Mouse (Mus musculus) heart, embryonic 12.5 days (tissue): ENCODE results near the gene Rara. TPM values are rescaled to one million over a fixed set of nuclear protein-coding genes. Genes with fewer than 3 reads are reported as not detected.

Experiments used
- ATAC-seq: fragments of 200-750 bp; cut with Nextera tagmentation; 2 replicates; pipeline ENCODE4 v1.8.0; 2017; ENCODE audit warnings: moderate TSS enrichment, moderate library complexity; ENCODE audit not compliant: insufficient number of reproducible peaks, low FRiP score
- H3K27ac ChIP-seq: fragments of 300-500 bp; sonication (generic); 2 replicates; pipeline ENCODE4 v1.5.1; 2016; ENCODE audit warnings: mild to moderate bottlenecking, moderate library complexity; ENCODE audit not compliant: poor library complexity, severe bottlenecking
- H3K27me3 ChIP-seq: fragments of 300-500 bp; sonication (generic); replicated peaks from 2 replicates; pipeline ENCODE4 v1.6.1; 2016; ENCODE audit warnings: mild to moderate bottlenecking, moderate library complexity
- H3K36me3 ChIP-seq: fragments of 300-500 bp; sonication (generic); 2 replicates; pipeline ENCODE4 v1.6.1; 2016; ENCODE audit warnings: mild to moderate bottlenecking, moderate library complexity
- H3K4me1 ChIP-seq: fragments of 300-500 bp; sonication (generic); replicated peaks from 2 replicates; pipeline ENCODE4 v1.6.1; 2016; ENCODE audit warnings: mild to moderate bottlenecking
- H3K4me2 ChIP-seq: fragments of 300-500 bp; sonication (generic); 2 replicates; pipeline ENCODE4 v1.6.1; 2016; ENCODE audit warnings: mild to moderate bottlenecking, moderate library complexity
- H3K4me3 ChIP-seq: fragments of 300-500 bp; sonication (generic); 2 replicates; pipeline ENCODE4 v1.5.1; 2016; ENCODE audit warnings: mild to moderate bottlenecking
- H3K9ac ChIP-seq: fragments of 300-500 bp; sonication (generic); 2 replicates; pipeline ENCODE4 v1.6.1; 2016; ENCODE audit warnings: mild to moderate bottlenecking, moderate library complexity
- H3K9me3 ChIP-seq: fragments of 300-500 bp; sonication (generic); replicated peaks from 2 replicates; pipeline ENCODE4 v1.6.1; 2016; ENCODE audit warnings: mild to moderate bottlenecking, moderate library complexity
- WGBS: fragments of 180-500 bp; shearing (Covaris S2); methylation state at CpG from one replicate; pipeline ENCODE4 v1.1.7; 2016; 5-methylcytosine and 5-hydroxymethylcytosine counted together
- polyA plus RNA-seq: library from polyadenylated mRNA; unstranded; fragments of >200 nt; fragmentation: Nextera tagmentation; extraction: Ambion mirVana; gene quantifications from 2 replicates; pipeline ENCODE4 v1.2.1, GENCODE M21; 2016

Gene Rara
- polyA plus RNA-seq, 1 experiment from 2014 or later: 33.8 TPM

DNA sequence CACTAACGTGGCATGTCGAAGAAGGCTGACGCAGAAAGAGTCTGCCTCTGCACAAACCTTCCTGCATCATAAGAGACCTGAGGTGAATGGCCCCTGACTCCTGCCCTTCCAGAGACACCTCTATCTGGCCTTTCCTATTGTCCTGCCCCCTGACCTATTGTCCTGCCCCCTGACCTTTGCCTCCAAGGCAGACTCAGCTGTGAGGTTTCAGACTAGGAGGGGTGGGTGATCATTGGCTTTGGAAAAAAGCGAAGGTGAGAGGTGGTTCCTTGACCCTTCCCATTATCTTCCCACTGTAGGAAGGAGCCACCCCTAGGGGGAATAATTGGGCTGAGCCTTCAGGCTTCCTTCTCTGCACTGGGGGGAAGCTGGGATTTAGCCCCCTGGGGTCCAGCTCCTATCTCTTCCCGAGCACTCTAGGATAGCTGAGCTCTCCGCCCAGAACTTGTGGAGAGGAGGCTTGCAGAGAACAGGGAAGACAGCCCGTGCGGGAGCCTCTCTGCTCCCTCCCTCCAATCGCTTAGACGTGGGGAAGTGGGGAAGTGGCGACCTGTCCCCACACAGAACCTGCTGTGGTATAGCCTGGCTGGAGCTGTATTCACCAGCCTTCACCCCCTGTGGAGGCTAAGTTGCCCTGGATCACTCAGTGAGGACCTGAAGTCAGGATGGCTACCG is 34.9 kb downstream of the Rara start:
- no peaks in the 10 kb centered on the region for H3K9me3 ChIP-seq
- peaks cover 21% of the 10 kb centered on the region for H3K36me3 ChIP-seq
- WGBS: 7% methylated on average over 12 of the region's 12 CpGs
- peak overlapping the region; percentile 87 for H3K27ac ChIP-seq
- H3K27me3 ChIP-seq: no peaks in the 10 kb centered on the region
- no peak for ATAC-seq
- peaks cover 88% of the 10 kb centered on the region for H3K4me1 ChIP-seq
- H3K4me2 ChIP-seq: peak overlapping the region; percentile 100
- H3K4me3 ChIP-seq: peak overlapping the region; percentile 77
- H3K9ac ChIP-seq: peak overlapping the region; percentile 88

DNA sequence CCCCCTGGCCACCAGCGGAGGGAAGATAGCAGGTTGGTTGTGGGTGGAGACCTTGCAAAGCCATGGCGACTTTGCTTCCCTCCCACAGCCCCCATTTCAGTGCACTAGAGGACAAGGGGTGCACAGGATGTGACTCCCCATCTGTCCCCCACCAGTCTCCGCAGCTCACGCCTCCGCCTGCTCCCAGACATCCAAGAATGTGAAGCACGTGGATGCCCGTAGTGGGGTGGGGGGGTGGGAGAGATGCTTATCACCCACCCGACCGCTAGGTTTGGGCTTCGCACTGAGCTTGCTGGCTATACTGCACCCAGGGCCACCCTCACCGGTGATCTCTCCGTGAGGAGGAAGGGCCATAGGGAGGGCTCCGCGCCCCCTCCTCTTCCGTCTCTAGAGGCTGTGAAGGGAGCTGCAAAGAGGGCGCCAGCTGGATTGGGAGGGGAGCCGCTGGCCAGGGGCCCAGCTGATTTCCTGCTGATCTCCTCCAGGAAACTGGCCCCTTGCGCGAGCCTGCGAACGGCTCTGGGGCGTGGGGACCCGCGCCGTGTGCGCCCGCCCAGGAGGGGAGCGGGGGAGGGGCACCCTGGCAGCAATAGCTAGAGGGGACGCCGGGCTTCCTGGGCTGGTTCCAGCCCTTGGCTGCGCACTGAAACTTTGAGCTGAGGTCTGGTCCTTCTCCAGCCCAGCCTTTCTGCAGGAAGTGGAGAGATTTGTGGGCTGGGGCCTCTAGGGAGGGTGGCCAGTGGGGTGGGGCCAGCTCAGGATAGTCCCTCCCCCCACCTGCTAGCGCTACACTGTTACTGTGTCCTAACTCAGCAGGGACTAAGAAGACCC is 35.8 kb downstream of the Rara start:
- Histone ChIP-seq H3K27me3 (no peaks in the 10 kb centered on the region), H3K4me3 (peak overlapping the region; percentile 77), H3K27ac (peak overlapping the region; percentile 87), H3K9me3 (no peaks in the 10 kb centered on the region), H3K4me1 (peaks cover 96% of the 10 kb centered on the region), H3K36me3 (peaks cover 23% of the 10 kb centered on the region), H3K4me2 (peak overlapping the region; percentile 100), H3K9ac (peak overlapping the region; percentile 88)
- ATAC-seq: peak; percentile 81
- 0% methylated on average over 31 of the region's 32 CpGs for WGBS

GRCm38 (mm10) chr11:98964201-98964615 is 36.6 kb downstream of the Rara start:
- peak overlapping the region; percentile 100 for H3K4me2 ChIP-seq
- H3K9ac ChIP-seq: peak overlapping the region; percentile 88
- peak overlapping the region; percentile 77 for H3K4me3 ChIP-seq
- peak overlapping the region; percentile 87 for H3K27ac ChIP-seq
- peaks cover 30% of the 10 kb centered on the region for H3K36me3 ChIP-seq
- peaks cover 98% of the 10 kb centered on the region for H3K4me1 ChIP-seq
- H3K27me3 ChIP-seq: no peaks in the 10 kb centered on the region
- 23% methylated on average over 6 of the region's 6 CpGs for WGBS
- no peaks in the 10 kb centered on the region for H3K9me3 ChIP-seq
- ATAC-seq: no peak

DNA sequence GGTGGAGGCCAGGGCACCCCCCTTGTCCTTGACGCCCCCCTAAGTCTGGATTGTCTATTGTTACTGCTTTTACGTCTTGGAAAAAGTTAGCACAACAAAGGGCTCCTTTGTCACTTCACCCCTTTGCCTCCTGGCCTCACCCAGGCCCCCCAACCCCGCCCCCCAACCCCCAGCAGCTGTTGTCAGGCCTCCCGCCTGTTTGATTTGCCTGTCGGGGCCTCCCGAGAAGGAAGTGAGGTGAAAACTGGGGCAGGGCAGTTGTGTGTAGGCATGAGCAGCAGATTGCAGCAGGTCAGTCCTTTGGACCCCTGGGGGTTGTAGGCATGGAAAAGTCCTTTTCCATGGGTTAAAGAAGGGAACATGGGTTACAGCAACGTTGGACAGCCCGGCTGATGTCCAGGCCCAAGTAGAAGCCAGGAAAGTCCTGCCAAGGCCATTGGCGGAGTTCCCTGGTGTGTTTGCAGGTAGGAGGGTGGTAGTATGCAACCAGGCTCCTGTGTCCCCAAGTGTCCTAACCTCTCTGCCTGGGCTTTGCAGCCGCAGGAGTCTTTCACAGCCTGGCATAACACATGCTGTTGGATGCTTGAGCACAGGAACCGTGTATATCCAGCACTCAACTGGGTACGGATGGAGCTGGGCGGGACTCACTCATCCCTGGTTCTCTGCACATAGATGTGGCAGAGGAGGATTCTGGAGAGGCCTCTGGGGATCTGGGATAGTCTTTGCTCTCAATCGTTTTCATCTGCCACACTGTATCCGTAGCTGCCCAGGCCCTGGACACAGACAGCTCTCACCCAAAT is 37.2 kb downstream of the Rara start:
- Histone ChIP-seq H3K9me3 (no peaks in the 10 kb centered on the region), H3K4me1 (peaks cover 98% of the 10 kb centered on the region), H3K4me3 (peak overlapping the region; percentile 77), H3K27ac (peak overlapping the region; percentile 87), H3K4me2 (peak overlapping the region; percentile 100), H3K27me3 (no peaks in the 10 kb centered on the region), H3K36me3 (peaks cover 35% of the 10 kb centered on the region), H3K9ac (peak overlapping the region; percentile 88)
- 24% methylated on average over 15 of the region's 15 CpGs for WGBS
- ATAC-seq: no peak

GRCm38 (mm10) chr11:98965416-98966077 is 37.9 kb downstream of the Rara start:
- H3K9ac ChIP-seq: peak overlapping the region; percentile 88
- H3K4me3 ChIP-seq: peak overlapping the region; percentile 77
- no peaks in the 10 kb centered on the region for H3K27me3 ChIP-seq
- 14% methylated on average over 11 of the region's 11 CpGs for WGBS
- H3K4me1 ChIP-seq: peaks cover 98% of the 10 kb centered on the region
- ATAC-seq: no peak
- peak overlapping the region; percentile 100 for H3K4me2 ChIP-seq
- peaks cover 42% of the 10 kb centered on the region for H3K36me3 ChIP-seq
- H3K27ac ChIP-seq: peak overlapping the region; percentile 87; the same call in 1 of the 2 replicates
- no peaks in the 10 kb centered on the region for H3K9me3 ChIP-seq

DNA sequence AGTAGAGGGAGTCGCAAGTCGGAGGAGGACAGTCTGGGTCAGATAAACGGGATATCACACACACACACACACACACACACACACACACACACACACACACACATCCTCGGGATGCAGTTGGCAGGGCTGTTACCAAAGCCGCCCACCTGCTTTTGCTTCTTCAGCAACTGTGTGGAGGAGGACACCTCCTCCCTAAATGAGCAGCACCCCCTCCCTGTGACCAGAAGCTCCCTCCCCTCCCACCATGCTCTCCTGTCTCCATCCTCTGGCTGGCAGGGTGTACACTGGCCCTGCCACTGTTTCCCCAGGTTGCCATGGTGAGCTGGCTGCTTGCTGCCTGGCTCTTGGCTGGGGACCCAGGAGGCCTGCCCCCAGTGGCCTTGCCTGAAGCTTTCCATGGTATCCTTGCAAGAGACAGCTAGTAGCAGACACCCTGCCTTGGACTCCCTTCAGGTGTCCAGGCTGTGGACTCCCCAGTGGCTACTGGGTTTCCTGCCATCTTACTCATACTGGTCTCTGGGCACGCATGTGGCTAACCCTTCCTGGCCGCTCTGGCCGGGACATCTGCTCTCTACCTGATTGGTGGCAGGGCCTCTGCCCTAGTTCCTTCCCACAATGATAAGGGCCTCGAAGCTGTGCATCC is 39.0 kb downstream of the Rara start:
- peaks cover 53% of the 10 kb centered on the region for H3K36me3 ChIP-seq
- WGBS: 31% methylated on average over 9 of the region's 9 CpGs
- H3K9ac ChIP-seq: 0 out of 2 replicates have a peak overlapping the region, but pooled peaks have one; percentile 32

DNA sequence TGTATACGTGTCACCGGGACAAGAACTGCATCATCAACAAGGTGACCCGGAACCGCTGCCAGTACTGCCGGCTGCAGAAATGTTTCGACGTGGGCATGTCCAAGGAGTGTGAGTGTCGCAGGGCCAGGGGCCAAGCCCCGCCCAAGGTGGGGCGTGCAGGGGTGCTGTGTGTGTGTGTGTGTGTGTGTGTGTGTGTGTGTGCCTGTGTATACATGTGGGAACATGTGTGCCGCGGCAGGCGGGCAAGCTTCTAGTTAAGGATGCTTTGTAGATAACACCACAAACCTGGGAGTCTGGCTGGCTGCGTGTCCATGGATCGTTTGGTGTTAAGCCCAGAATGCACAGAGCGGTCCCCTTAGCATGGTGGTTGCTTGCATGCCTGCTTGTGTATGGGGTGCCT is 40.5 kb downstream of the Rara start:
- no peaks in the 10 kb centered on the region for H3K9me3 ChIP-seq
- ATAC-seq: no peak
- H3K4me1 ChIP-seq: peaks cover 85% of the 10 kb centered on the region
- 70% methylated on average over 16 of the region's 16 CpGs for WGBS
- H3K27ac ChIP-seq: no peak overlapping the region
- no peaks in the 10 kb centered on the region for H3K27me3 ChIP-seq
- no peak overlapping the region for H3K4me3 ChIP-seq
- peak overlapping the region; percentile 26; the same call in 1 of the 2 replicates for H3K9ac ChIP-seq
- peaks cover 66% of the 10 kb centered on the region for H3K36me3 ChIP-seq
- H3K4me2 ChIP-seq: no peak overlapping the region; the same call in 1 of the 2 replicates

More for the DNA sequence above, 39.0 kb downstream of the Rara start:
- Histone ChIP-seq H3K4me1 (peaks cover 98% of the 10 kb centered on the region), H3K27me3 (no peaks in the 10 kb centered on the region), H3K9me3 (no peaks in the 10 kb centered on the region), H3K4me3 (no peak overlapping the region), H3K4me2 (peak overlapping the region; percentile 100; the same call in 1 of the 2 replicates), H3K27ac (peak overlapping the region; percentile 34; the same call in 1 of the 2 replicates)
- no peak for ATAC-seq

DNA sequence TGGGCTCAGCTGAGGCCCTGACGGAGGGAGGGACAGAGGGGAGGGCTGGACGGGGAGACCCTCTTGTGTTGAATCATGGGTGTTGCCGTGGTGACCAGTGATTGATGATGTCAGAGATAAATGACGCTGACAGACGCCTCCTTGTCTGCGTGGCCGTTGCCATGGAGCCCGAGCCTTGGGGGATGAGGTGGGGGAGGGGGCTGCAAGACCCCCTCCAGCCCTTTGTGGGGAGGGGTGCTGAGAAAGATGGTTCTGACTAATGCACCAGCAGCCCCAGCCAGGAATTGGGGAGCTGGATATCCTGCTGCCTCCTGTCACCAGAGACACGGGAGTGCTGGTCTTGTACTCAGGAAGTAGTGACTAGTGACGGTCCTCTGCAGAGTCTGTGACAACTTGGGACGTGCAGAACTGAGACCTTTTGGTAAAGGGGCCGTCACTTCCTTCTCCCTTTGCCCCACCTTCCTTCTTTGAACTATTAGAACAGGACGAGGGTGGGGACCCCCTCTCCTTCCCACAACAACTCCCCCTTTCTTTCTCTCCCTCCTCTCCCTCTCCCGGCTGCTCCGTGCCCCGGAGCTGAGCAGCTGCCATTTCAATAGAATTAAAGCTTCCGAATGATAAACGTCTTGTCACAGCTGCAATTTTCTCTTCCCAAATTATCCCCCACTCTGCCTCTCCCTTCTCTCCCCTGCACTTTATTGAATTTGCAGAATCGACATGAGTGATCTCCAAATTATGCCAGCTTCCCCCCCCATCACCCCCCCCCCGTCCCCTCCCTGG is 41.3 kb downstream of the Rara start:
- 19% methylated on average over 20 of the region's 20 CpGs for WGBS
- no peak overlapping the region for H3K4me3 ChIP-seq
- no peak for ATAC-seq

GRCm38 (mm10) chr11:98969496-98969927 is 41.9 kb downstream of the Rara start:
- H3K36me3 ChIP-seq: peaks cover 80% of the 10 kb centered on the region
- 34% methylated on average over 17 of the region's 17 CpGs for WGBS
- ATAC-seq: no peak
- 0 out of 2 replicates have a peak overlapping the region, but pooled peaks have one; percentile 8 for H3K27ac ChIP-seq
- H3K9me3 ChIP-seq: no peaks in the 10 kb centered on the region
- 0 out of 2 replicates have a peak overlapping the region, but pooled peaks have one; percentile 29 for H3K9ac ChIP-seq
- H3K4me3 ChIP-seq: no peak overlapping the region
- no peaks in the 10 kb centered on the region for H3K27me3 ChIP-seq
- peak overlapping the region; percentile 8; the same call in 1 of the 2 replicates for H3K4me2 ChIP-seq
- peaks cover 71% of the 10 kb centered on the region for H3K4me1 ChIP-seq

More for the DNA sequence above, 41.3 kb downstream of the Rara start:
- H3K9me3 ChIP-seq: no peaks in the 10 kb centered on the region
- peaks cover 74% of the 10 kb centered on the region for H3K36me3 ChIP-seq
- H3K27ac ChIP-seq: 0 out of 2 replicates have a peak overlapping the region, but pooled peaks have one; percentile 10
- H3K9ac ChIP-seq: peak overlapping the region; percentile 29; the same call in 1 of the 2 replicates
- no peaks in the 10 kb centered on the region for H3K27me3 ChIP-seq
- H3K4me2 ChIP-seq: peak overlapping the region; percentile 8; the same call in 1 of the 2 replicates
- H3K4me1 ChIP-seq: peaks cover 77% of the 10 kb centered on the region
